Mouse (Mus musculus) spleen, adult 2 months (tissue): ENCODE measurements around the gene Cobl.

ENCODE experiments used
- CTCF ChIP-seq: fragments of 200-500 bp; IDR thresholded peaks from 2 replicates; pipeline ENCODE4 v1.5.1; 2011; ENCODE audit warnings: mild to moderate bottlenecking, inconsistent platforms; ENCODE audit not compliant: insufficient read depth, insufficient read length, insufficient replicate concordance; ENCODE audit errors: extremely low read depth
- POLR2A ChIP-seq: fragments of 200-500 bp; IDR thresholded peaks from 2 replicates; pipeline ENCODE4 v1.6.1; 2011; ENCODE audit warnings: low read depth, low read length, inconsistent platforms

DNA sequence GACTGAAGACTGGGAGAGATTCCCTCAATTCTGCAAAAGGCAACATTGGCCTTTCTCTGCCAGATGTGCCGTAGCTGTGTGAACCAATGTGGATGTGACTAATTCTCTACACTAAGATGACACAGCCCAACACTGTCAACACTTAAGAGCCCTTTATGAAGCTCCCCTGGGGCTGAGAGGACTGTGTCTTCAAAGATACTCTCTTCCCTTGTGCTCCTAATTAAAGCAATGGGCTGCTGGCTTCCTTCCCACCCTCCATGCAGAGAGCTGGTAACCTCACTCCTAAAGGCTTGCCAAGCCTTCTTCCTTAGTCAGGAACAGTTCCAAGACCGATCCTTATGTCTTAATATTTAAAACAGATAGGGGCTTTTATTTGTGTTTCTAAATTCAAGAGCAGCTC is 79.9 kb downstream of the Cobl start:
- no peak for TF ChIP-seq CTCF
- TF ChIP-seq POLR2A = no peak
